Mouse (Mus musculus) small intestine, adult 2 months (tissue): ENCODE measurements at regions not wholly inside any gene's neighbourhood (a gene's known extent, or its start where the extent isn't known, plus 50 kb on each side); places are given as distances from the start of the nearest gene placed in this dataset.
A peak's percentile ranks its signal among the peaks of the same experiment; 100 is the strongest.

Experiments used
- H3K27ac ChIP-seq: fragments of 200-500 bp; 2 replicates; pipeline ENCODE4 v1.5.1; 2012; ENCODE audit warnings: low read depth, low read length, control low read depth, inconsistent platforms; ENCODE audit not compliant: insufficient read depth
- H3K27me3 ChIP-seq: fragments of 200-500 bp; 2 replicates; pipeline ENCODE4 v1.6.1; 2012; ENCODE audit warnings: mild to moderate bottlenecking, moderate library complexity, low read length, inconsistent platforms; ENCODE audit not compliant: control insufficient read depth, insufficient read depth
- H3K36me3 ChIP-seq: fragments of 200-500 bp; 2 replicates; pipeline ENCODE4 v1.6.1; 2012; ENCODE audit warnings: mild to moderate bottlenecking, low read length, control low read depth, inconsistent platforms; ENCODE audit not compliant: control insufficient read depth, insufficient read depth
- H3K4me1 ChIP-seq: fragments of 200-500 bp; 2 replicates; pipeline ENCODE4 v1.6.1; 2012; ENCODE audit warnings: low read length, inconsistent platforms, mixed read lengths; ENCODE audit not compliant: control insufficient read depth, insufficient read depth, insufficient read length
- H3K4me3 ChIP-seq: fragments of 200-500 bp; 2 replicates; pipeline ENCODE4 v1.5.1; 2012; ENCODE audit warnings: low read depth, mild to moderate bottlenecking, control low read depth, inconsistent platforms, low read length, moderate library complexity
- CTCF ChIP-seq: fragments of 200-500 bp; IDR thresholded peaks from 2 replicates; pipeline ENCODE4 v1.5.1; 2012; ENCODE audit warnings: low read depth, mild to moderate bottlenecking, control low read depth, inconsistent platforms, low read length, moderate library complexity, mixed read lengths; ENCODE audit not compliant: insufficient replicate concordance, insufficient read length; ENCODE audit errors: extremely low read depth
- POLR2A ChIP-seq: fragments of 200-500 bp; IDR thresholded peaks from 2 replicates; pipeline ENCODE4 v1.6.1; 2012; ENCODE audit warnings: low read depth, mild to moderate bottlenecking, control low read depth, inconsistent platforms, low read length, moderate library complexity
- WGBS: fragments of 180-500 bp; shearing (Covaris S2); methylation state at CpG from one replicate; pipeline ENCODE4 v1.1.7; 2018; 5-methylcytosine and 5-hydroxymethylcytosine counted together

GRCm38 (mm10) chr19:37814089-37815073 is 116.8 kb downstream of the Cyp26a1 start:
- no peaks in the 10 kb centered on the region for H3K4me1 ChIP-seq
- H3K27ac ChIP-seq = no peak overlapping the region; the same call in 1 of the 2 replicates
- H3K4me3 ChIP-seq = 0 out of 2 replicates have a peak overlapping the region, but pooled peaks have one; percentile 5
- no peaks in the 10 kb centered on the region for H3K27me3 ChIP-seq
- no peak for TF ChIP-seq CTCF
- TF ChIP-seq POLR2A = no peak
- WGBS = 21% methylated on average over 19 of the region's 19 CpGs
- H3K36me3 ChIP-seq = no peaks in the 10 kb centered on the region

GRCm38 (mm10) chr19:37815627-37816026 is 118.0 kb downstream of the Cyp26a1 start:
- Histone ChIP-seq H3K27me3 (no peaks in the 10 kb centered on the region), H3K27ac (no peak overlapping the region), H3K36me3 (no peaks in the 10 kb centered on the region), H3K4me3 (no peak overlapping the region), H3K4me1 (no peaks in the 10 kb centered on the region)
- TF ChIP-seq CTCF = no peak
- TF ChIP-seq POLR2A = no peak
- 87% methylated on average over 2 of the region's 2 CpGs for WGBS

DNA sequence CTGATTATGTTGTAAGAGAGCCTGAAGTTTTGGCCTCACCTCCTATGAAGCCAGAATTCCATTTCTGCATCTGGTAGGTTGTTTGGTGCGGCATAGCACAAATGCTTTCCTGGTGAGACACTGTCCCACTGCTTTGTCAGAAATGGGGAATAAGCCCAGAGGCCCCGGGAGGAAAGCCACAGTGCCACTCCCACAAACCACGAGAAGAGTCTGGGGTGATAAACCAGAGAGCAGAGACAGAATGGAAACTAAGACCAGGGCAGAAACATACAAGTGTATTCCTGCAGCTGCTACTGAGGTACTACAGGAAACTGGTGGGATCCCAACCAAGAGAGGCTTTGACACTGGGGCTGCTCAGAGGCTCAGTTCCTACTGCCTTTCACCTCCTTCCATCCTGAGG is 123.6 kb downstream of the Cyp26a1 start:
- 36% methylated on average over 3 of the region's 3 CpGs for WGBS
- H3K4me3 ChIP-seq = no peak overlapping the region
- no peak overlapping the region for H3K27ac ChIP-seq
- no peaks in the 10 kb centered on the region for H3K27me3 ChIP-seq
- no peaks in the 10 kb centered on the region for H3K4me1 ChIP-seq
- TF ChIP-seq POLR2A = no peak
- TF ChIP-seq CTCF = no peak
- H3K36me3 ChIP-seq = no peaks in the 10 kb centered on the region

- WGBS = 91% methylated on average over 3 of the region's 3 CpGs
- H3K4me1 ChIP-seq = no peaks in the 10 kb centered on the region
- H3K27me3 ChIP-seq = no peaks in the 10 kb centered on the region
- no peaks in the 10 kb centered on the region for H3K36me3 ChIP-seq
- H3K27ac ChIP-seq = no peak overlapping the region
- H3K4me3 ChIP-seq = no peak overlapping the region
- no peak for TF ChIP-seq POLR2A
- no peak for TF ChIP-seq CTCF
These were observed 124.1 kb downstream of the Cyp26a1 start for GRCm38 (mm10) chr19:37821671-37822190.

DNA sequence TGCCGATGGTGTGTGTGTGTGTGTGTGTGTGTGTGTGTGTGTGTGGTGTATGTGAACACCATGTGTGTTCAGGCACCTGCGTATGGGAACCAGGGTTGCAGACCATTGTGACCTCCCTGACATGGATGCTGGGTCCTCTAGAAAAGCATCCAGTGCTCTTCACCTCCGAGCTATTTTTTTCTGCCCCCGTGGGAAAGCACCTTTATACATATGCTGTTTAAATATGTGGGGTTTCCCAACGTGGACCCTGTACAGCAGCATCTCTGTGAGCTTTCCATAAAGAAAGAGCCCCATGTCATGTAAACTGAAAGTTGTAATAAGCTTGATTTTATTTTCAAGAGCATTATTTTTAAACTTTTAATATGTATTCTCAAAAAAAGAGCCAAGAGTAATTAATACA is 126.6 kb downstream of the Cyp26a1 start:
- H3K36me3 ChIP-seq = no peaks in the 10 kb centered on the region
- H3K4me1 ChIP-seq = no peaks in the 10 kb centered on the region
- no peak overlapping the region for H3K27ac ChIP-seq
- H3K27me3 ChIP-seq = no peaks in the 10 kb centered on the region
- WGBS = 72% methylated on average over 5 of the region's 5 CpGs
- no peak overlapping the region for H3K4me3 ChIP-seq
- no peak for TF ChIP-seq CTCF
- no peak for TF ChIP-seq POLR2A

- H3K4me1 ChIP-seq = no peaks in the 10 kb centered on the region
- no peak overlapping the region for H3K4me3 ChIP-seq
- no peak for TF ChIP-seq POLR2A
- no peak for TF ChIP-seq CTCF
These were observed 133.8 kb downstream of the Cyp26a1 start for GRCm38 (mm10) chr19:37831406-37831805.

GRCm38 (mm10) chr19:37836900-37837299 is 139.3 kb downstream of the Cyp26a1 start:
- no peaks in the 10 kb centered on the region for H3K4me1 ChIP-seq
- no peak for TF ChIP-seq POLR2A
- no peak overlapping the region for H3K4me3 ChIP-seq
- no peaks in the 10 kb centered on the region for H3K27me3 ChIP-seq
- 40% methylated on average over 5 of the region's 5 CpGs for WGBS
- H3K36me3 ChIP-seq = no peaks in the 10 kb centered on the region
- no peak overlapping the region for H3K27ac ChIP-seq

More at GRCm38 (mm10) chr19:37831406-37831805, 133.8 kb downstream of the Cyp26a1 start:
- Histone ChIP-seq H3K36me3 (no peaks in the 10 kb centered on the region), H3K27ac (no peak overlapping the region), H3K27me3 (no peaks in the 10 kb centered on the region)
